Mouse (Mus musculus) v-Abl transformed pro-B cells (cell line): ENCODE data around the gene Dbil5.

Experiments
- in situ Hi-C, 2 experiments: fragments of 400-800 bp; cut with MboI; formaldehyde crosslinking; loops; one replicate each; pipeline ENCODE4 v1.15.1; 2025; ENCODE audit not compliant: unreplicated experiment in 2 of 2

Dbil5 gene

GRCm38 (mm10) chr11:76224631-76225030, 7.2 kb downstream of the Dbil5 start:
- in situ Hi-C loops, result no loop called here

GRCm38 (mm10) chr11:76225051-76225450, 7.6 kb downstream of the Dbil5 start:
- in situ Hi-C loops, result no loop called here

GRCm38 (mm10) chr11:76236136-76236535, 18.7 kb downstream of the Dbil5 start:
- in situ Hi-C loops, result no loop called here

GRCm38 (mm10) chr11:76239750-76240149, 22.3 kb downstream of the Dbil5 start:
- in situ Hi-C loops, result no loop called here

GRCm38 (mm10) chr11:76242901-76243810, 25.7 kb downstream of the Dbil5 start, which contains the start of the genes Mrm3 and Glod4:
TSS of gene Mrm3 (plus strand) at chr11:76243715.
TSS of gene Glod4 (minus strand) at chr11:76243725.
- in situ Hi-C loops, result no loop called here

- in situ Hi-C loops, result no loop called here
These were observed 26.6 kb downstream of the Dbil5 start for GRCm38 (mm10) chr11:76243811-76244546.

GRCm38 (mm10) chr11:76246439-76246838, 29.0 kb downstream of the Dbil5 start:
- in situ Hi-C loops, result no loop called here

- in situ Hi-C loops, result no loop called here
These were observed 29.8 kb downstream of the Dbil5 start for GRCm38 (mm10) chr11:76247239-76247638.

- in situ Hi-C loops, result loop anchor here (5.0 kb wide), 2 partner anchors 150 to 155 kb away; partner anchors contain the start of gene Timm22 (in 1 of the 2)
These were observed 34.6 kb downstream of the Dbil5 start for GRCm38 (mm10) chr11:76252036-76252435.

GRCm38 (mm10) chr11:76253145-76253917, 35.9 kb downstream of the Dbil5 start:
- in situ Hi-C loops, result loop anchor here (5.0 kb wide), 2 partner anchors 149 to 154 kb away; partner anchors contain the start of gene Timm22 (in 1 of the 2)

GRCm38 (mm10) chr11:76253918-76254264, 36.5 kb downstream of the Dbil5 start:
- in situ Hi-C loops, result loop anchor here (5.0 kb wide), 2 partner anchors 148 to 153 kb away; partner anchors contain the start of gene Timm22 (in 1 of the 2)

GRCm38 (mm10) chr11:76255431-76256001, 38.1 kb downstream of the Dbil5 start:
- in situ Hi-C loops, result no loop called here

GRCm38 (mm10) chr11:76256129-76256528, 38.7 kb downstream of the Dbil5 start:
- in situ Hi-C loops, result no loop called here

GRCm38 (mm10) chr11:76257386-76257785, 40.0 kb downstream of the Dbil5 start:
- in situ Hi-C loops, result no loop called here

- in situ Hi-C loops, result no loop called here
These were observed 41.1 kb downstream of the Dbil5 start for GRCm38 (mm10) chr11:76258511-76258910.

GRCm38 (mm10) chr11:76260208-76261050, 43.0 kb downstream of the Dbil5 start:
- in situ Hi-C loops, result no loop called here

- in situ Hi-C loops, result no loop called here
These were observed 43.8 kb downstream of the Dbil5 start for GRCm38 (mm10) chr11:76261224-76261623.

- in situ Hi-C loops, result no loop called here
These were observed 45.4 kb downstream of the Dbil5 start for GRCm38 (mm10) chr11:76262611-76263351.

- in situ Hi-C loops, result no loop called here
These were observed 50.1 kb downstream of the Dbil5 start for GRCm38 (mm10) chr11:76267550-76267949.
